Mouse (Mus musculus) thymus, adult 2 months (tissue): ENCODE results near the gene Dock3. TPM values are rescaled to one million over a fixed set of nuclear protein-coding genes. Genes with fewer than 3 reads are reported as not detected.

Experiments
- DNase-seq: peaks from one replicate; pipeline ENCODE4 v3.0.0; 2021
- H3K27ac ChIP-seq: fragments of 200-500 bp; 2 replicates; pipeline ENCODE4 v1.5.1; 2012; ENCODE audit warnings: low read length, control low read depth; ENCODE audit not compliant: control insufficient read depth, insufficient read depth
- H3K27me3 ChIP-seq: fragments of 200-500 bp; 2 replicates; pipeline ENCODE4 v1.6.1; 2012; ENCODE audit warnings: mild to moderate bottlenecking, low read length, moderate library complexity, mixed read lengths; ENCODE audit not compliant: control insufficient read depth, insufficient read depth
- H3K36me3 ChIP-seq: fragments of 200-500 bp; 2 replicates; pipeline ENCODE4 v1.6.1; 2012; ENCODE audit warnings: mild to moderate bottlenecking, low read length, moderate library complexity; ENCODE audit not compliant: control insufficient read depth, insufficient read depth
- H3K4me1 ChIP-seq: fragments of 200-500 bp; replicated peaks from 2 replicates; pipeline ENCODE4 v1.6.1; 2012; ENCODE audit warnings: low read length; ENCODE audit not compliant: control insufficient read depth, insufficient read depth
- H3K4me3 ChIP-seq: fragments of 200-500 bp; 2 replicates; pipeline ENCODE4 v1.5.1; 2012; ENCODE audit warnings: mild to moderate bottlenecking, low read length, control low read depth, moderate library complexity; ENCODE audit not compliant: control insufficient read depth, insufficient read depth
- CTCF ChIP-seq: fragments of 200-500 bp; IDR thresholded peaks from 2 replicates; pipeline ENCODE4 v1.5.1; 2012; ENCODE audit warnings: mild to moderate bottlenecking, control low read depth, low read length, moderate library complexity, borderline replicate concordance; ENCODE audit not compliant: control insufficient read depth, poor library complexity, insufficient read depth; ENCODE audit errors: extremely low read depth
- POLR2A ChIP-seq: fragments of 200-500 bp; IDR thresholded peaks from 2 replicates; pipeline ENCODE4 v1.6.1; 2012; ENCODE audit warnings: mild to moderate bottlenecking, low read length, control low read depth, moderate library complexity; ENCODE audit not compliant: control insufficient read depth, poor library complexity, insufficient read depth; ENCODE audit errors: extremely low read depth
- WGBS: fragments of 180-500 bp; shearing (Covaris S2); methylation state at CpG from one replicate; pipeline ENCODE4 v1.1.7; 2018; 5-methylcytosine and 5-hydroxymethylcytosine counted together
- polyA plus RNA-seq: library from polyadenylated mRNA; depleted of rRNA; stranded (reverse); fragments of >200 nt; gene quantifications from 2 replicates; pipeline ENCODE4 v1.2.3, GENCODE M21; 2012

Dock3 gene
- polyA plus RNA-seq, 1 experiment, result 3.2 TPM

GRCm38 (mm10) chr9:107267721-107268402, 36.2 kb upstream of the Dock3 start:
- peaks cover 15% of the 10 kb centered on the region for H3K4me1 ChIP-seq
- H3K27me3 ChIP-seq, result no peaks in the 10 kb centered on the region
- 71% methylated on average over 4 of the region's 4 CpGs for WGBS
- no peak for TF ChIP-seq POLR2A
- no peak for TF ChIP-seq CTCF
- H3K36me3 ChIP-seq, result no peaks in the 10 kb centered on the region
- no peak for DNase-seq
- no peak overlapping the region for H3K27ac ChIP-seq
- H3K4me3 ChIP-seq, result no peak overlapping the region

- TF ChIP-seq CTCF (no peak), POLR2A (no peak)
- Histone ChIP-seq H3K27ac (no peak overlapping the region), H3K4me1 (peaks cover 9% of the 10 kb centered on the region), H3K27me3 (no peaks in the 10 kb centered on the region), H3K4me3 (no peak overlapping the region), H3K36me3 (no peaks in the 10 kb centered on the region)
- 94% methylated on average over 1 of the region's 1 CpGs for WGBS
- no peak for DNase-seq
Measured at GRCm38 (mm10) chr9:107267028-107267427, 35.3 kb upstream of the Dock3 start.

DNA sequence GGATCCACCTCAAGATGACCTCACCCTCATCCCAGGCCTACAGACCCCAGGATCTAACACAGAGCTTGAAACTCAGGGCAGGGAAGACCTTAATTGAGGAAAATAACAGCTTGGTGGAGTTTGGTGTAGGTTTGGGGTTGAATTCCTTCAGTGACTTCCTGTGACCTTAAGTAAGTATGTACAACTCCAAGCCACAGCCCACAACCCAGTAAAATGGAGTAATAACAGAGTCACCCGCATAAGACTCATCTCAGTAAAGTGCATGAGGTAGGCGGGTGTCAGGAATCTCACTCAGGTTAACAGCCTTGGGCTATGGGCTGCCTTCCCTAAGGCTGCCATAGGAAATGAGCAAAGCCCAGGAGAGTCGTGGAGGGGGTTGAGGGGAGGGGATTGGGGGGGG, 33.0 kb upstream of the Dock3 start:
- no peak for TF ChIP-seq POLR2A
- no peak for TF ChIP-seq CTCF
- Histone ChIP-seq H3K36me3 (no peaks in the 10 kb centered on the region), H3K4me3 (no peak overlapping the region), H3K27ac (no peak overlapping the region), H3K27me3 (no peaks in the 10 kb centered on the region), H3K4me1 (0 out of 2 replicates have a peak, but pooled peaks cover 2% of the 10 kb centered on the region)
- DNase-seq, result no peak
- WGBS, result 35% methylated on average over 3 of the region's 3 CpGs

- Histone ChIP-seq H3K4me3 (no peak overlapping the region), H3K4me1 (0 out of 2 replicates have a peak, but pooled peaks cover 2% of the 10 kb centered on the region), H3K27me3 (no peaks in the 10 kb centered on the region), H3K36me3 (no peaks in the 10 kb centered on the region), H3K27ac (no peak overlapping the region)
- DNase-seq, result no peak
- WGBS, result 92% methylated on average over 5 of the region's 5 CpGs
- TF ChIP-seq POLR2A (no peak), CTCF (no peak)
Measured at GRCm38 (mm10) chr9:107263912-107264311, 32.2 kb upstream of the Dock3 start.

DNA sequence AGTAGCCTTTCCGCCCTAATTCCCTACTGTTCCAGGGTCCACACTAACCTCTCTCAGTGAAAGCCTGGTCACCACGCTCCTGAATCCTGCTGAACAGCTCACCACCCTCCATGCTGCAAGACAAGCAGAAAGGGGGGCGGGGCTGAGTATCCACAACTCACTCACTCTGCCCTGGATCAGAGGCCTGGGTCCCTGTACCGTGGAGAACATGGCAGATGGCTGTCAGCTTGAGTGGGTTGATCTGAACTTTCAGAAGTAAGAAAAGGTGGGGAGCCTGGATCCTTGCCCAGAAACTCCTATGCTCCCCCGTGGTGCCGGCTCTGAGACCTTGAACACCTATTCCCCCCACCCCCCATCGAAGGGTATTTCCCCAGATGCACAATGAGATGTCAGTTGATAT, 30.7 kb upstream of the Dock3 start:
- Histone ChIP-seq H3K27ac (no peak overlapping the region), H3K4me1 (0 out of 2 replicates have a peak, but pooled peaks cover 2% of the 10 kb centered on the region), H3K36me3 (no peaks in the 10 kb centered on the region), H3K27me3 (no peaks in the 10 kb centered on the region), H3K4me3 (no peak overlapping the region)
- TF ChIP-seq POLR2A (no peak), CTCF (no peak)
- DNase-seq, result no peak
- 90% methylated on average over 7 of the region's 7 CpGs for WGBS

DNA sequence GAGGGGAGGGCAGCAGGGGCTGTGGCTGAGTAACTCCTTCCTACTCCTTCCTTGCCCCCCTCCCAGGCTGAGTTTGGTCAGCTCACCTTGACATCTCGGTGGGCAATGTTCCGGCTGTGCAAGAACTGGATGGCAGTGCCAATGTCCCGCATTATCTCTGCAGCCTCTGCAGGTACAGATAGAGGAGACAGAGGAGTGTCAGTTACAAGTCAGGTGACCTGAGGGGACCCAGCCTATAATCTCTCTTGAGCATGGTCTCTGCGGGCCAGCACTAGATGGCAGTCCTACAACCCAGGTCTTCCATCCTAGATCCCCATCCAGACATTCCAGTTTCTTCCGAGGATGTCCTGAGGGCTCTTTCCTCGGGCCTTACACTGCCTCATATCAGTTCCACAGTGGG, 30.1 kb upstream of the Dock3 start:
- Histone ChIP-seq H3K27ac (no peak overlapping the region), H3K27me3 (no peaks in the 10 kb centered on the region), H3K36me3 (no peaks in the 10 kb centered on the region), H3K4me1 (0 out of 2 replicates have a peak, but pooled peaks cover 2% of the 10 kb centered on the region), H3K4me3 (no peak overlapping the region)
- 97% methylated on average over 6 of the region's 6 CpGs for WGBS
- no peak for DNase-seq
- TF ChIP-seq POLR2A (no peak), CTCF (no peak)
